Mouse (Mus musculus): ENCODE measurements around the gene Olfr77.

Gene Olfr77

DNA sequence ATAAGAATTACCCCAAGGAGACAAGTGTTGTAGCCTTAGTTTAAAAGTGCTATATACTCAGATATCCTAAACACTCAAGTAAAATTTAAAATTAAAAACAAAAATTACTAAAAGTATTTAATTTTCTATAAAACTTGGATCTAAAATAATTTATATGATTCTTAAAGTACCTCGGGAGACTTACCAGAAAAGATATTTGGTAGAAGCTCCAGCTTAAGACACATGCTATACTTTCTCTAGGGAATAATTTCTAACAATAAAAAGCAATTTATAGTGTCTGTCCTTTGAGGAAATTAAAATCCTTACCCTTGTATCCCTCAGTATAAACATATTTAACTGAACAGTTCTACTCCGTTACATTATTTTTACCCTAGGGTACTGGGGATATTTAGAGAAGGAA is at the start of gene Olfr77:
Gene Olfr77, plus strand, starts transcription at position 301 of the 400 bp plus-strand sequence.
- no peak for DNase-seq

DNA sequence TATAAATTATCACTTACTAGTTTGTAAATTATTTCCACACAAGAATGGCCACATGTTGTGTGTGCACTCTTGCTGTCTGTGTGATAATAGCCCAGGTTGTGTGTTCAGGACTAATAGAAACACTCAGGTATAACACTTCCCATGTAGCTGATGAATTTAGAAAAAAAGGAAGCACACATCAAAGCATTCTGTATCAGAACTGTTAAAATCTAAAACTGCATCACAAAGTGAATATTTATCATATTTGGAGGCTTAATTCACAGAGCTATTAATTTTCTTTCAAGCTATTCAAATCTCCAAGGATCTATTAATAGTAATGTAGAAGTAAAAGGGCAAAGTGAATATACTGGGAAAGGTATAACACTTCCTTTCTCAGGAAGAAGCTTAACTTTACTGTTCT is 28.8 kb upstream of the Olfr77 start, which contains the start of gene Olfr862:
Gene Olfr862, minus strand, starts transcription at position 101 of the 400 bp plus-strand sequence.
- DNase-seq: no peak

- DNase-seq: no peak
Observed at GRCm38 (mm10) chr9:19911170-19911569, 5.5 kb upstream of the Olfr77 start.
